Comparison of ENCODE assay signal across 9 mouse cellular contexts in genomic region chr14:20970927-20971326, GRCm38 (mm10). TPM values are rescaled to one million over a fixed set of nuclear protein-coding genes. Genes with fewer than 3 reads are reported as not detected.
A peak's percentile ranks its signal among the peaks of the same experiment; 100 is the strongest.
DNase-seq lines count a peak whose midpoint lies in the region; ATAC-seq lines count a peak whose summit lies in the region.
"Had no signal": no experiment of that assay in that cellular context is flagged by ENCODE, and none has a peak within 500 bp of the region (broad histone marks: within the 10 kb centered on the region; RNA-seq: fewer than 3 reads in every experiment).

No protein-coding gene starts in this region.

- no peaks in the 10 kb centered on the region for H3K9me3 ChIP-seq in hindbrain, embryonic 13.5 days
- no peaks in the 10 kb centered on the region for H3K9me3 ChIP-seq in hindbrain, embryonic 11.5 days (ENCODE audit: control insufficient read depth, low read length)
- H3K9me3 ChIP-seq in heart, embryonic 13.5 days: no peaks in the 10 kb centered on the region

- 58% methylated on average over 9 of the region's 9 CpGs for WGBS in hindbrain, embryonic 13.5 days
- 89% methylated on average over 9 of the region's 9 CpGs for WGBS in hindbrain, embryonic 11.5 days
- 65% methylated on average over 9 of the region's 9 CpGs for WGBS in heart, embryonic 13.5 days

- no peaks in the 10 kb centered on the region for H3K27me3 ChIP-seq in hindbrain, embryonic 13.5 days
- no peaks in the 10 kb centered on the region for H3K27me3 ChIP-seq in hindbrain, embryonic 11.5 days (ENCODE audit: control insufficient read depth, insufficient read depth, low read length)
- no peaks in the 10 kb centered on the region for H3K27me3 ChIP-seq in heart, embryonic 13.5 days (replicated peaks)

- no peak overlapping the region for H3K4me3 ChIP-seq in hindbrain, embryonic 13.5 days
- no peak overlapping the region for H3K4me3 ChIP-seq in hindbrain, embryonic 11.5 days (ENCODE audit: low read depth, low read length)
- H3K4me3 ChIP-seq in heart, embryonic 13.5 days: no peak overlapping the region

- peaks cover 21% of the 10 kb centered on the region for H3K4me1 ChIP-seq in hindbrain, embryonic 13.5 days (replicated peaks)
- no peaks in the 10 kb centered on the region for H3K4me1 ChIP-seq in hindbrain, embryonic 11.5 days (replicated peaks; ENCODE audit: control insufficient read depth, insufficient read depth, low read length)
- H3K4me1 ChIP-seq in heart, embryonic 13.5 days: peaks cover 41% of the 10 kb centered on the region

- no peak for DNase-seq in hindbrain, embryonic 11.5 days (ENCODE audit: low spot score)
- DNase-seq in cerebellum, adult 18-20 months: peak; percentile 59 to 70
- peak; percentile 25 to 34 for DNase-seq in left cerebral cortex, postnatal 36 days (ENCODE audit: low spot score in 2 of 2)
- DNase-seq in gastrocnemius, adult 8-10 months (ENCODE audit: low spot score in 2 of 2): no peak
- no peak for DNase-seq in B cell, adult 2 months

- no peaks in the 10 kb centered on the region for H3K36me3 ChIP-seq in hindbrain, embryonic 13.5 days
- H3K36me3 ChIP-seq in hindbrain, embryonic 11.5 days (ENCODE audit: control insufficient read depth, insufficient read depth, low read length): no peaks in the 10 kb centered on the region
- H3K36me3 ChIP-seq in heart, embryonic 13.5 days: peaks cover 12% of the 10 kb centered on the region

- intact Hi-C loops in left cerebral cortex, postnatal 36 days (cut with DNase I): loop anchor here (5.0 kb wide), 1 partner anchor 34 kb away; no protein-coding TSS in a partner anchor

- ATAC-seq in hindbrain, embryonic 13.5 days (ENCODE audit: low FRiP score): no peak
- no peak for ATAC-seq in hindbrain, embryonic 11.5 days (ENCODE audit: low FRiP score)
- no peak for ATAC-seq in heart, embryonic 13.5 days (ENCODE audit: extremely low read depth, insufficient number of reproducible peaks, low FRiP score, low TSS enrichment)
- ATAC-seq in megakaryocyte-erythroid progenitor cell, adult 5-6 weeks (replicated peaks; ENCODE audit: low FRiP score, low TSS enrichment, poor library complexity, severe bottlenecking): no peak
- ATAC-seq: lung, postnatal 0 days had no signal

- H3K9ac ChIP-seq in hindbrain, embryonic 13.5 days: no peak overlapping the region; the same call in 1 of the 2 replicates
- H3K9ac ChIP-seq in hindbrain, embryonic 11.5 days (ENCODE audit: low read depth, low read length): no peak overlapping the region
- H3K9ac ChIP-seq in heart, embryonic 13.5 days: no peak overlapping the region

- H3K4me2 ChIP-seq in hindbrain, embryonic 13.5 days: no peak overlapping the region
- H3K4me2 ChIP-seq in hindbrain, embryonic 11.5 days (replicated peaks; ENCODE audit: low read depth, low read length): no peak overlapping the region
- H3K4me2 ChIP-seq in heart, embryonic 13.5 days: no peak overlapping the region

- H3K27ac ChIP-seq in hindbrain, embryonic 13.5 days: peak overlapping the region; percentile 35; the same call in 1 of the 2 replicates
- H3K27ac ChIP-seq in hindbrain, embryonic 11.5 days (ENCODE audit: low read depth, low read length): no peak overlapping the region
- H3K27ac ChIP-seq in heart, embryonic 13.5 days (replicated peaks): peak overlapping the region; percentile 55

RNA-seq across cellular contexts. Expression of gene Vcl, which starts 41.7 kb away (rescaled TPM):
- 15.4 and 17.0 TPM in 2 replicates for polyA plus RNA-seq in hindbrain, embryonic 13.5 days (2015; fragmentation: Nextera tagmentation; extraction: Ambion mirVana)
- 34.6 and 36.2 TPM in 2 replicates for polyA plus RNA-seq in hindbrain, embryonic 11.5 days (2014; fragmentation: Nextera tagmentation; extraction: Ambion mirVana)
- polyA plus RNA-seq in heart, embryonic 13.5 days (2015; fragmentation: Nextera tagmentation; extraction: Ambion mirVana): 67.1 and 69.8 TPM in 2 replicates
- total RNA-seq in left cerebral cortex, postnatal 36 days (2021): 10 to 100 TPM; 20.5 to 26.3 TPM
- total RNA-seq in gastrocnemius, adult 8-10 months (2022): 10 to 100 TPM; 62.2 to 64.9 (median 63.9) TPM
- total RNA-seq in megakaryocyte-erythroid progenitor cell, adult 5-6 weeks (2014; fragmentation: Nextera tagmentation): 56.7 and 62.3 TPM in 2 replicates
- 55.2 and 63.7 TPM in 2 replicates for total RNA-seq in megakaryocyte-erythroid progenitor cell, adult 5-6 weeks (2017)

Comparison
In these comparisons a context has a peak if more than half of its experiments do, and no peak if none do; other contexts are left out.
1. DNase-seq: peak in cerebellum, adult 18-20 months (2 of 2) and left cerebral cortex, postnatal 36 days (2 of 2); none in hindbrain, embryonic 11.5 days (single experiment), gastrocnemius, adult 8-10 months (0 of 2) and B cell, adult 2 months (0 of 2).